Mouse (Mus musculus) midbrain, postnatal 0 days (tissue): Measurements from ENCODE around the gene Nova2. TPM values are rescaled to one million over a fixed set of nuclear protein-coding genes. Genes with fewer than 3 reads are reported as not detected.

Experiments
- ATAC-seq: fragments of 200-750 bp; cut with Nextera tagmentation; 2 replicates; pipeline ENCODE4 v1.8.0; 2017; ENCODE audit warnings: moderate number of reproducible peaks, mild to moderate bottlenecking, moderate TSS enrichment, moderate library complexity; ENCODE audit not compliant: low FRiP score
- DNase-seq: peaks from one replicate; pipeline ENCODE4 v3.0.0-alpha.2; 2015; ENCODE audit warnings: low spot score
- H3K27ac ChIP-seq: fragments of 300-500 bp; sonication (generic); 2 replicates; pipeline ENCODE4 v1.5.1; 2014; ENCODE audit warnings: low read depth, mild to moderate bottlenecking, low read length, mixed read lengths
- H3K27me3 ChIP-seq: fragments of 300-500 bp; sonication (generic); 2 replicates; pipeline ENCODE4 v1.6.1; 2014; ENCODE audit warnings: low read length, control low read depth, mixed read lengths; ENCODE audit not compliant: insufficient read depth
- H3K36me3 ChIP-seq: fragments of 300-500 bp; sonication (generic); 2 replicates; pipeline ENCODE4 v1.6.1; 2014; ENCODE audit warnings: low read length, control low read depth, mixed read lengths; ENCODE audit not compliant: insufficient read depth
- H3K4me1 ChIP-seq: fragments of 300-500 bp; sonication (generic); 2 replicates; pipeline ENCODE4 v1.6.1; 2014; ENCODE audit warnings: mild to moderate bottlenecking, control low read depth, antibody characterized with exemption, low read length, mixed read lengths; ENCODE audit not compliant: insufficient read depth
- H3K4me2 ChIP-seq: fragments of 300-500 bp; sonication (generic); 2 replicates; pipeline ENCODE4 v1.6.1; 2014; ENCODE audit warnings: low read depth, mild to moderate bottlenecking, low read length, mixed read lengths; ENCODE audit not compliant: poor library complexity, severe bottlenecking
- H3K4me3 ChIP-seq: fragments of 300-500 bp; sonication (generic); 2 replicates; pipeline ENCODE4 v1.5.1; 2014; ENCODE audit warnings: low read depth, mild to moderate bottlenecking, low read length, moderate library complexity
- H3K9ac ChIP-seq: fragments of 300-500 bp; sonication (generic); replicated peaks from 2 replicates; pipeline ENCODE4 v1.6.1; 2014; ENCODE audit warnings: mild to moderate bottlenecking, low read length, moderate library complexity, mixed read lengths; ENCODE audit not compliant: poor library complexity, severe bottlenecking
- H3K9me3 ChIP-seq: fragments of 300-500 bp; sonication (generic); 2 replicates; pipeline ENCODE4 v1.6.1; 2016; ENCODE audit warnings: low read length, control low read depth
- CTCF ChIP-seq: IDR thresholded peaks from 2 replicates; pipeline ENCODE4 v1.5.1; 2016; ENCODE audit warnings: antibody characterized with exemption, mild to moderate bottlenecking
- WGBS: fragments of 180-500 bp; shearing (Covaris S2); extraction: QIAGEN DNeasy Blood & Tissue Kit; methylation state at CpG from one replicate; pipeline ENCODE4 v1.1.7; 2014; 5-methylcytosine and 5-hydroxymethylcytosine counted together
- polyA plus RNA-seq: library from polyadenylated mRNA; unstranded; fragments of >200 nt; fragmentation: Nextera tagmentation; extraction: Ambion mirVana; gene quantifications from 2 replicates; pipeline ENCODE4 v1.2.1, GENCODE M21; 2015
- total RNA-seq: library from RNA; depleted of rRNA; stranded (reverse); fragments of >200 nt; gene quantifications from 2 replicates; pipeline ENCODE4 v1.2.3, GENCODE M21; 2014

The Nova2 gene
- total and polyA plus RNA-seq, 2 experiments from 2014 or later, result 10.1 to 20.9 TPM

GRCm38 (mm10) chr7:18990601-18991295, 65.1 kb downstream of the Nova2 start, which contains the start of gene Mypop:
Gene Mypop (plus strand): TSS chr7:18991245.
- H3K4me1 ChIP-seq, result peaks cover 17% of the 10 kb centered on the region
- peak within 1 kb of the TSS; percentile 73 for H3K27ac ChIP-seq
- ATAC-seq (peak; percentile 92), DNase-seq (peak; percentile 100)
- TF ChIP-seq CTCF, result peak; percentile 27; the same call in 1 of the 2 replicates
- peak within 1 kb of the TSS; percentile 78 for H3K4me2 ChIP-seq
- H3K36me3 ChIP-seq, result no peaks in the 10 kb centered on the region; the same call in 1 of the 2 replicates
- H3K9ac ChIP-seq, result peak within 1 kb of the TSS; percentile 74
- H3K27me3 ChIP-seq, result no peaks in the 10 kb centered on the region
- WGBS, result under 1% methylated on average over 35 of the region's 37 CpGs
- peak within 1 kb of the TSS; percentile 61 for H3K4me3 ChIP-seq
- H3K9me3 ChIP-seq, result no peaks in the 10 kb centered on the region

- peak; percentile 22 for DNase-seq
- Histone ChIP-seq H3K4me3 (peak overlapping the region; percentile 61), H3K4me2 (peak overlapping the region; percentile 78), H3K4me1 (peaks cover 17% of the 10 kb centered on the region), H3K27ac (peak overlapping the region; percentile 69), H3K9me3 (no peaks in the 10 kb centered on the region), H3K9ac (peak overlapping the region; percentile 74), H3K36me3 (no peaks in the 10 kb centered on the region; the same call in 1 of the 2 replicates), H3K27me3 (no peaks in the 10 kb centered on the region)
- peak; percentile 2; the same call in 1 of the 2 replicates for ATAC-seq
- WGBS, result under 1% methylated on average over 55 of the region's 59 CpGs
- TF ChIP-seq CTCF, result 0 out of 2 replicates have a peak, but pooled peaks have one; percentile 1
These were observed 66.1 kb downstream of the Nova2 start for GRCm38 (mm10) chr7:18991660-18992293.

DNA sequence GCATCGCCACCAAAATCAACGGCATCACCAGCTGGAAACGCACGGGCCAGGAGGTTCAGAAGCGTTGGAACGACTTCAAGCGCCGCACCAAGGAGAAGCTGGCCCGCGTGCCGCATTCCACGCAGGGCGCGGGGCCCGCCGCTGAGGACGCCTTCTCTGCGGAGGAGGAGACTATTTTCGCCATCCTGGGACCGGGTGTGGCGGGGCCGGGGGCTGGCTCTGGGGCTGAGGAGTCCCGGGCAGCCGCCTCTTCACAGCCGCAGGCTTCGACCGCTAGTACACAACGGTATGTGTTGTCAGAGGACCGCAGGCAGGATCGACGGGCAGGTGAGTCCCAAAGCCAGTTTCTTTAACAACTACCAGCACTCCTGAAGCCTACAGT, 66.6 kb downstream of the Nova2 start:
- H3K9me3 ChIP-seq, result no peaks in the 10 kb centered on the region
- H3K36me3 ChIP-seq, result no peaks in the 10 kb centered on the region; the same call in 1 of the 2 replicates
- no peaks in the 10 kb centered on the region for H3K27me3 ChIP-seq
- peak overlapping the region; percentile 61 for H3K4me3 ChIP-seq
- peak overlapping the region; percentile 69 for H3K27ac ChIP-seq
- no peak for DNase-seq
- WGBS, result 1% methylated on average over 31 of the region's 31 CpGs
- ATAC-seq, result no peak
- peak overlapping the region; percentile 74 for H3K9ac ChIP-seq
- TF ChIP-seq CTCF, result no peak
- H3K4me1 ChIP-seq, result peaks cover 17% of the 10 kb centered on the region
- peak overlapping the region; percentile 78 for H3K4me2 ChIP-seq

- H3K27ac ChIP-seq, result no peak overlapping the region; the same call in 1 of the 2 replicates
- WGBS, result 92% methylated on average over 5 of the region's 5 CpGs
- H3K9ac ChIP-seq, result no peak overlapping the region; the same call in 1 of the 2 replicates
- no peak for TF ChIP-seq CTCF
- H3K4me1 ChIP-seq, result peaks cover 17% of the 10 kb centered on the region
- ATAC-seq (no peak), DNase-seq (no peak)
- H3K27me3 ChIP-seq, result no peaks in the 10 kb centered on the region
- H3K4me2 ChIP-seq, result peak overlapping the region; percentile 78
- H3K4me3 ChIP-seq, result peak overlapping the region; percentile 61; the same call in 1 of the 2 replicates
- H3K36me3 ChIP-seq, result no peaks in the 10 kb centered on the region; the same call in 1 of the 2 replicates
- H3K9me3 ChIP-seq, result no peaks in the 10 kb centered on the region
These were observed 67.3 kb downstream of the Nova2 start for GRCm38 (mm10) chr7:18993036-18993435.

DNA sequence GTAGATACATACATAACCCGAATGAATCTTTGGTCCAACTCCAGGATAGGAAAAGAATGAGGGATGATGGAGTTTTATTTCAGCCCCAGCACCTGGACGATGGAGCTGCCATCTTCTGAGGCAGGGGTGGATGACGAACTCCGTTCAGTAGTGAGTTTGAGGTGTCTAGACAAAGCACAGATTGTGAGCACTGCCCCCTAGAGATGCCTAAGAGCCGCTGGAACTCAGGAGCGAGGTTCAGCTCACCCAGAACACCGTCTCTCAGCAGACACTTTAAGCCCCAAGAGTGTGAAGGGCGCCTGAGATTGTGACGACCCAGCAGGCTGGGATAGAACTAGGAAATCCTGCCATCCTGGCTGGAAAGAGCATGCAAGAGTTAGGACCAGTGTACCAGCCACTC, 73.1 kb downstream of the Nova2 start:
- ATAC-seq, result no peak
- peak; percentile 37 for DNase-seq
- peaks cover 6% of the 10 kb centered on the region; the same call in 1 of the 2 replicates for H3K36me3 ChIP-seq
- H3K4me1 ChIP-seq, result peaks cover 6% of the 10 kb centered on the region
- H3K4me2 ChIP-seq, result no peak overlapping the region
- no peaks in the 10 kb centered on the region for H3K27me3 ChIP-seq
- H3K27ac ChIP-seq, result no peak overlapping the region
- H3K4me3 ChIP-seq, result no peak overlapping the region
- H3K9ac ChIP-seq, result 0 out of 2 replicates have a peak overlapping the region, but pooled peaks have one; percentile 9
- no peaks in the 10 kb centered on the region for H3K9me3 ChIP-seq
- 33% methylated on average over 9 of the region's 9 CpGs for WGBS
- TF ChIP-seq CTCF, result peak; percentile 50
